Mouse (Mus musculus): ENCODE results near the gene Clec11a. TPM values are rescaled to one million over a fixed set of nuclear protein-coding genes. Genes with fewer than 3 reads are reported as not detected.

Clec11a gene
- polyA plus RNA-seq, 1 experiment, result 0.87 TPM

GRCm38 (mm10) chr7:44291418-44291817, 15.3 kb downstream of the Clec11a start:
- H3K27ac ChIP-seq (ENCODE audit: insufficient read depth, low read length), result peak overlapping the region; percentile 96
- H3K27me3 ChIP-seq (ENCODE audit: control insufficient read depth, insufficient read depth, low read length, poor library complexity, severe bottlenecking), result no peaks in the 10 kb centered on the region
- H3K36me3 ChIP-seq (ENCODE audit: control insufficient read depth, insufficient read depth, low read length, poor library complexity, severe bottlenecking), result no peaks in the 10 kb centered on the region
- TF ChIP-seq CTCF (IDR thresholded peaks at IDR 0.05; ENCODE audit: low read depth, low read length), result no peak
- TF ChIP-seq POLR2A (IDR thresholded peaks at IDR 0.05; ENCODE audit: insufficient read depth, low read length), result no peak
- TF ChIP-seq EP300 (IDR thresholded peaks at IDR 0.05; ENCODE audit: insufficient read depth, low read depth, low read length), result peak; percentile 74
- H3K4me1 ChIP-seq (ENCODE audit: control insufficient read depth, insufficient read depth, low read length), result peaks cover 3% of the 10 kb centered on the region
- peaks cover 20% of the 10 kb centered on the region for H3K9me3 ChIP-seq (replicated peaks; ENCODE audit: control insufficient read depth, insufficient read depth, low read length, poor library complexity, severe bottlenecking)
- H3K4me3 ChIP-seq (ENCODE audit: low read depth, low read length), result no peak overlapping the region
- no peak overlapping the region for H3K9ac ChIP-seq (ENCODE audit: low read depth, poor library complexity, severe bottlenecking)

- Histone ChIP-seq H3K27ac (ENCODE audit: insufficient read depth, low read length) (peak overlapping the region; percentile 96), H3K36me3 (ENCODE audit: control insufficient read depth, insufficient read depth, low read length, poor library complexity, severe bottlenecking) (no peaks in the 10 kb centered on the region), H3K9ac (ENCODE audit: low read depth, poor library complexity, severe bottlenecking) (no peak overlapping the region), H3K27me3 (ENCODE audit: control insufficient read depth, insufficient read depth, low read length, poor library complexity, severe bottlenecking) (no peaks in the 10 kb centered on the region), H3K4me3 (ENCODE audit: low read depth, low read length) (no peak overlapping the region), H3K4me1 (ENCODE audit: control insufficient read depth, insufficient read depth, low read length) (peaks cover 3% of the 10 kb centered on the region), H3K9me3 (replicated peaks; ENCODE audit: control insufficient read depth, insufficient read depth, low read length, poor library complexity, severe bottlenecking) (peaks cover 20% of the 10 kb centered on the region)
- TF ChIP-seq EP300 (IDR thresholded peaks at IDR 0.05; ENCODE audit: insufficient read depth, low read depth, low read length), result no peak
- no peak for TF ChIP-seq POLR2A (IDR thresholded peaks at IDR 0.05; ENCODE audit: insufficient read depth, low read length)
- TF ChIP-seq CTCF (IDR thresholded peaks at IDR 0.05; ENCODE audit: low read depth, low read length), result no peak
These were observed 15.7 kb downstream of the Clec11a start for GRCm38 (mm10) chr7:44290986-44291385.

GRCm38 (mm10) chr7:44287760-44288159, 18.9 kb downstream of the Clec11a start:
- Histone ChIP-seq H3K27me3 (ENCODE audit: control insufficient read depth, insufficient read depth, low read length, poor library complexity, severe bottlenecking) (no peaks in the 10 kb centered on the region), H3K9ac (ENCODE audit: low read depth, poor library complexity, severe bottlenecking) (no peak overlapping the region), H3K36me3 (ENCODE audit: control insufficient read depth, insufficient read depth, low read length, poor library complexity, severe bottlenecking) (no peaks in the 10 kb centered on the region), H3K4me3 (ENCODE audit: low read depth, low read length) (no peak overlapping the region), H3K27ac (ENCODE audit: insufficient read depth, low read length) (no peak overlapping the region), H3K9me3 (replicated peaks; ENCODE audit: control insufficient read depth, insufficient read depth, low read length, poor library complexity, severe bottlenecking) (peaks cover 20% of the 10 kb centered on the region), H3K4me1 (ENCODE audit: control insufficient read depth, insufficient read depth, low read length) (peaks cover 3% of the 10 kb centered on the region)
- TF ChIP-seq POLR2A (IDR thresholded peaks at IDR 0.05; ENCODE audit: insufficient read depth, low read length) (no peak), EP300 (IDR thresholded peaks at IDR 0.05; ENCODE audit: insufficient read depth, low read depth, low read length) (no peak), CTCF (IDR thresholded peaks at IDR 0.05; ENCODE audit: low read depth, low read length) (no peak)

GRCm38 (mm10) chr7:44281586-44281985, 25.1 kb downstream of the Clec11a start:
- H3K27ac ChIP-seq (ENCODE audit: insufficient read depth, low read length), result no peak overlapping the region
- TF ChIP-seq CTCF (IDR thresholded peaks at IDR 0.05; ENCODE audit: low read depth, low read length) (no peak), POLR2A (IDR thresholded peaks at IDR 0.05; ENCODE audit: insufficient read depth, low read length) (no peak), EP300 (IDR thresholded peaks at IDR 0.05; ENCODE audit: insufficient read depth, low read depth, low read length) (no peak)
- H3K9ac ChIP-seq (ENCODE audit: low read depth, poor library complexity, severe bottlenecking), result no peak overlapping the region

GRCm38 (mm10) chr7:44280959-44281358, 25.7 kb downstream of the Clec11a start:
- H3K36me3 ChIP-seq (ENCODE audit: control insufficient read depth, insufficient read depth, low read length, poor library complexity, severe bottlenecking), result no peaks in the 10 kb centered on the region
- no peaks in the 10 kb centered on the region for H3K27me3 ChIP-seq (ENCODE audit: control insufficient read depth, insufficient read depth, low read length, poor library complexity, severe bottlenecking)
- TF ChIP-seq EP300 (IDR thresholded peaks at IDR 0.05; ENCODE audit: insufficient read depth, low read depth, low read length) (no peak), POLR2A (IDR thresholded peaks at IDR 0.05; ENCODE audit: insufficient read depth, low read length) (no peak), CTCF (IDR thresholded peaks at IDR 0.05; ENCODE audit: low read depth, low read length) (no peak)
- H3K9me3 ChIP-seq (replicated peaks; ENCODE audit: control insufficient read depth, insufficient read depth, low read length, poor library complexity, severe bottlenecking), result no peaks in the 10 kb centered on the region
- H3K27ac ChIP-seq (ENCODE audit: insufficient read depth, low read length), result no peak overlapping the region
- no peak overlapping the region for H3K4me3 ChIP-seq (ENCODE audit: low read depth, low read length)
- H3K4me1 ChIP-seq (ENCODE audit: control insufficient read depth, insufficient read depth, low read length), result no peaks in the 10 kb centered on the region
- H3K9ac ChIP-seq (ENCODE audit: low read depth, poor library complexity, severe bottlenecking), result no peak overlapping the region

More at GRCm38 (mm10) chr7:44281586-44281985, 25.1 kb downstream of the Clec11a start:
- H3K27me3 ChIP-seq (ENCODE audit: control insufficient read depth, insufficient read depth, low read length, poor library complexity, severe bottlenecking), result no peaks in the 10 kb centered on the region
- no peaks in the 10 kb centered on the region for H3K4me1 ChIP-seq (ENCODE audit: control insufficient read depth, insufficient read depth, low read length)
- H3K36me3 ChIP-seq (ENCODE audit: control insufficient read depth, insufficient read depth, low read length, poor library complexity, severe bottlenecking), result no peaks in the 10 kb centered on the region
- no peaks in the 10 kb centered on the region for H3K9me3 ChIP-seq (replicated peaks; ENCODE audit: control insufficient read depth, insufficient read depth, low read length, poor library complexity, severe bottlenecking)
- no peak overlapping the region for H3K4me3 ChIP-seq (ENCODE audit: low read depth, low read length)

GRCm38 (mm10) chr7:44277250-44277622, 29.5 kb downstream of the Clec11a start:
- Histone ChIP-seq H3K4me1 (ENCODE audit: control insufficient read depth, insufficient read depth, low read length) (peaks cover 2% of the 10 kb centered on the region), H3K4me3 (ENCODE audit: low read depth, low read length) (no peak overlapping the region), H3K9ac (ENCODE audit: low read depth, poor library complexity, severe bottlenecking) (no peak overlapping the region), H3K27ac (ENCODE audit: insufficient read depth, low read length) (no peak overlapping the region), H3K27me3 (ENCODE audit: control insufficient read depth, insufficient read depth, low read length, poor library complexity, severe bottlenecking) (no peaks in the 10 kb centered on the region), H3K9me3 (replicated peaks; ENCODE audit: control insufficient read depth, insufficient read depth, low read length, poor library complexity, severe bottlenecking) (no peaks in the 10 kb centered on the region), H3K36me3 (ENCODE audit: control insufficient read depth, insufficient read depth, low read length, poor library complexity, severe bottlenecking) (no peaks in the 10 kb centered on the region)
- TF ChIP-seq CTCF (IDR thresholded peaks at IDR 0.05; ENCODE audit: low read depth, low read length) (peak; percentile 79), POLR2A (IDR thresholded peaks at IDR 0.05; ENCODE audit: insufficient read depth, low read length) (no peak)

All from ES-Bruce4 (cell line).